Mouse (Mus musculus) small intestine, adult 2 months (tissue): ENCODE measurements around the gene Rab23. TPM values are rescaled to one million over a fixed set of nuclear protein-coding genes. Genes with fewer than 3 reads are reported as not detected.

Experiments
- H3K27ac ChIP-seq: fragments of 200-500 bp; 2 replicates; pipeline ENCODE4 v1.5.1; 2012; ENCODE audit warnings: low read depth, low read length, control low read depth, inconsistent platforms; ENCODE audit not compliant: insufficient read depth
- H3K27me3 ChIP-seq: fragments of 200-500 bp; 2 replicates; pipeline ENCODE4 v1.6.1; 2012; ENCODE audit warnings: mild to moderate bottlenecking, moderate library complexity, low read length, inconsistent platforms; ENCODE audit not compliant: control insufficient read depth, insufficient read depth
- H3K36me3 ChIP-seq: fragments of 200-500 bp; 2 replicates; pipeline ENCODE4 v1.6.1; 2012; ENCODE audit warnings: mild to moderate bottlenecking, low read length, control low read depth, inconsistent platforms; ENCODE audit not compliant: control insufficient read depth, insufficient read depth
- H3K4me1 ChIP-seq: fragments of 200-500 bp; 2 replicates; pipeline ENCODE4 v1.6.1; 2012; ENCODE audit warnings: low read length, inconsistent platforms, mixed read lengths; ENCODE audit not compliant: control insufficient read depth, insufficient read depth, insufficient read length
- H3K4me3 ChIP-seq: fragments of 200-500 bp; 2 replicates; pipeline ENCODE4 v1.5.1; 2012; ENCODE audit warnings: low read depth, mild to moderate bottlenecking, control low read depth, inconsistent platforms, low read length, moderate library complexity
- CTCF ChIP-seq: fragments of 200-500 bp; IDR thresholded peaks from 2 replicates; pipeline ENCODE4 v1.5.1; 2012; ENCODE audit warnings: low read depth, mild to moderate bottlenecking, control low read depth, inconsistent platforms, low read length, moderate library complexity, mixed read lengths; ENCODE audit not compliant: insufficient replicate concordance, insufficient read length; ENCODE audit errors: extremely low read depth
- POLR2A ChIP-seq: fragments of 200-500 bp; IDR thresholded peaks from 2 replicates; pipeline ENCODE4 v1.6.1; 2012; ENCODE audit warnings: low read depth, mild to moderate bottlenecking, control low read depth, inconsistent platforms, low read length, moderate library complexity
- WGBS: fragments of 180-500 bp; shearing (Covaris S2); methylation state at CpG from one replicate; pipeline ENCODE4 v1.1.7; 2018; 5-methylcytosine and 5-hydroxymethylcytosine counted together
- polyA plus RNA-seq: library from polyadenylated mRNA; depleted of rRNA; stranded (reverse); fragments of >200 nt; gene quantifications from 2 replicates; pipeline ENCODE4 v1.2.3, GENCODE M21; 2012

The Rab23 gene
- polyA plus RNA-seq, 1 experiment: 4.6 TPM

DNA sequence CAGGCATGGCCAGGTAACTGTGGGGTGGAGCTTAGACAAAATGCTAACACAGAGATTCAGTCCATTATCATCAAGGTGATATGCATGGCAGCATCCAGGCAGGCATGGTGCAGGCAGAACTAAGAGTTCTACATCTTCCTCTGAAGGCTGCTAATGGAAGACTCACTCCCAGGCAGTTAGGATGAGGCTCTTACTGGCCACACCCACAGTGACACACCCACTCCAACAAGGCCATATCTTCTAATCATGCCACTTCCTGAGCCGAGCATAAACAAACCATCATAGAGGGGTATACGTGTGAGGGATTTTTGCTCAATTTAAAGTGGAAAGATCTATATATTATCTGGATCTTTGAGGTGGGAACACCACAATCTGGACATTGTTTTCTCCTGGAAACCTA, 10.1 kb upstream of the Rab23 start:
- H3K27ac ChIP-seq: no peak overlapping the region
- no peaks in the 10 kb centered on the region for H3K4me1 ChIP-seq
- no peak overlapping the region for H3K4me3 ChIP-seq
- no peak for TF ChIP-seq POLR2A
- TF ChIP-seq CTCF: no peak
- no peaks in the 10 kb centered on the region for H3K36me3 ChIP-seq
- WGBS: 29% methylated on average over 2 of the region's 2 CpGs
- H3K27me3 ChIP-seq: no peaks in the 10 kb centered on the region

- Histone ChIP-seq H3K4me3 (no peak overlapping the region), H3K4me1 (no peaks in the 10 kb centered on the region), H3K36me3 (no peaks in the 10 kb centered on the region), H3K27ac (no peak overlapping the region), H3K27me3 (no peaks in the 10 kb centered on the region)
- TF ChIP-seq POLR2A (no peak), CTCF (no peak)
- WGBS: 90% methylated on average over 5 of the region's 5 CpGs
Measured at GRCm38 (mm10) chr1:33712026-33712425, 7.7 kb upstream of the Rab23 start.

- Histone ChIP-seq H3K36me3 (no peaks in the 10 kb centered on the region), H3K4me3 (no peak overlapping the region), H3K4me1 (no peaks in the 10 kb centered on the region), H3K27me3 (no peaks in the 10 kb centered on the region), H3K27ac (no peak overlapping the region)
- no peak for TF ChIP-seq POLR2A
- no peak for TF ChIP-seq CTCF
- 7% methylated on average over 10 of the region's 10 CpGs for WGBS
Measured at GRCm38 (mm10) chr1:33714796-33715195, 4.9 kb upstream of the Rab23 start.

GRCm38 (mm10) chr1:33717636-33718035, 2.1 kb upstream of the Rab23 start:
- TF ChIP-seq POLR2A (no peak), CTCF (no peak)
- Histone ChIP-seq H3K4me1 (peaks cover 2% of the 10 kb centered on the region; the same call in 1 of the 2 replicates), H3K27me3 (no peaks in the 10 kb centered on the region), H3K36me3 (no peaks in the 10 kb centered on the region), H3K4me3 (no peak overlapping the region), H3K27ac (no peak overlapping the region)
- WGBS: 73% methylated on average over 1 of the region's 1 CpGs

- Histone ChIP-seq H3K4me3 (peak overlapping the region; percentile 89), H3K27ac (peak overlapping the region; percentile 19; the same call in 1 of the 2 replicates), H3K4me1 (peaks cover 2% of the 10 kb centered on the region; the same call in 1 of the 2 replicates), H3K36me3 (peaks cover 6% of the 10 kb centered on the region; the same call in 1 of the 2 replicates), H3K27me3 (no peaks in the 10 kb centered on the region)
- no peak for TF ChIP-seq CTCF
- TF ChIP-seq POLR2A: no peak
- under 1% methylated on average over 41 of the region's 41 CpGs for WGBS
Measured at GRCm38 (mm10) chr1:33720231-33720630, 544 bp downstream of the Rab23 start.

GRCm38 (mm10) chr1:33721020-33721419, 1.3 kb downstream of the Rab23 start:
- Histone ChIP-seq H3K27ac (no peak overlapping the region), H3K36me3 (peaks cover 6% of the 10 kb centered on the region; the same call in 1 of the 2 replicates), H3K27me3 (no peaks in the 10 kb centered on the region), H3K4me3 (no peak overlapping the region), H3K4me1 (peaks cover 2% of the 10 kb centered on the region; the same call in 1 of the 2 replicates)
- WGBS: 91% methylated on average over 7 of the region's 7 CpGs
- no peak for TF ChIP-seq POLR2A
- no peak for TF ChIP-seq CTCF

GRCm38 (mm10) chr1:33724516-33724915, 4.8 kb downstream of the Rab23 start:
- no peaks in the 10 kb centered on the region for H3K27me3 ChIP-seq
- no peak overlapping the region for H3K27ac ChIP-seq
- H3K4me1 ChIP-seq: peaks cover 2% of the 10 kb centered on the region; the same call in 1 of the 2 replicates
- TF ChIP-seq CTCF: no peak
- no peak for TF ChIP-seq POLR2A
- H3K4me3 ChIP-seq: no peak overlapping the region
- H3K36me3 ChIP-seq: peaks cover 7% of the 10 kb centered on the region; the same call in 1 of the 2 replicates
- 82% methylated on average over 6 of the region's 6 CpGs for WGBS

- peaks cover 7% of the 10 kb centered on the region; the same call in 1 of the 2 replicates for H3K36me3 ChIP-seq
- WGBS: 89% methylated on average over 5 of the region's 5 CpGs
- no peaks in the 10 kb centered on the region for H3K27me3 ChIP-seq
- TF ChIP-seq POLR2A (no peak), CTCF (no peak)
- peaks cover 2% of the 10 kb centered on the region; the same call in 1 of the 2 replicates for H3K4me1 ChIP-seq
- no peak overlapping the region for H3K27ac ChIP-seq
- no peak overlapping the region for H3K4me3 ChIP-seq
Measured at GRCm38 (mm10) chr1:33725086-33725485, 5.4 kb downstream of the Rab23 start.
